Mouse (Mus musculus) thymus, postnatal 4 days (tissue): ENCODE data around the gene Olfr135.

Experiments used
- DNase-seq: peaks from one replicate; pipeline ENCODE4 v3.0.0; 2021

The Olfr135 gene

GRCm38 (mm10) chr17:38204035-38204434 lies at the start of gene Olfr135:
Gene Olfr135 (plus strand): TSS chr17:38204335.
- DNase-seq: no peak

- DNase-seq: no peak
These were observed 33.0 kb upstream of the Olfr135 start, which contains the start of gene Olfr134 for GRCm38 (mm10) chr17:38171088-38171487. Gene Olfr134 (plus strand): TSS chr17:38171388.
